Mouse (Mus musculus) midbrain, embryonic 16.5 days (tissue): Measurements from ENCODE around the gene Socs2. TPM values are rescaled to one million over a fixed set of nuclear protein-coding genes. Genes with fewer than 3 reads are reported as not detected.

Experiments
- polyA plus RNA-seq: library from polyadenylated mRNA; unstranded; fragments of >200 nt; fragmentation: Nextera tagmentation; extraction: Ambion mirVana; gene quantifications from 2 replicates; pipeline ENCODE4 v1.2.1, GENCODE M21; 2015

Gene Socs2
- polyA plus RNA-seq, 1 experiment from 2014 or later, result 122 TPM

Other genes starting within 250 kb of the Socs2 start
- gene Cradd, start 93.0 kb downstream of the Socs2 start, polyA plus RNA-seq, result 10.6 and 11.1 TPM in 2 replicates
- gene Mrpl42, start 84.8 kb upstream of the Socs2 start, polyA plus RNA-seq, result 237 and 240 TPM in 2 replicates
- gene Ube2n, start 98.0 kb upstream of the Socs2 start, polyA plus RNA-seq, result 372 and 373 TPM in 2 replicates
- gene Nudt4, start 147.0 kb upstream of the Socs2 start, polyA plus RNA-seq, result 59.9 and 61.0 TPM in 2 replicates